Mouse (Mus musculus) embryo, embryonic 10 days (tissue): Measurements from ENCODE around the gene Adcy1.

Experiments
- DNase-seq: peaks from one replicate; pipeline ENCODE4 v3.0.0-alpha.2; 2015; ENCODE audit warnings: low spot score

Gene Adcy1

DNA sequence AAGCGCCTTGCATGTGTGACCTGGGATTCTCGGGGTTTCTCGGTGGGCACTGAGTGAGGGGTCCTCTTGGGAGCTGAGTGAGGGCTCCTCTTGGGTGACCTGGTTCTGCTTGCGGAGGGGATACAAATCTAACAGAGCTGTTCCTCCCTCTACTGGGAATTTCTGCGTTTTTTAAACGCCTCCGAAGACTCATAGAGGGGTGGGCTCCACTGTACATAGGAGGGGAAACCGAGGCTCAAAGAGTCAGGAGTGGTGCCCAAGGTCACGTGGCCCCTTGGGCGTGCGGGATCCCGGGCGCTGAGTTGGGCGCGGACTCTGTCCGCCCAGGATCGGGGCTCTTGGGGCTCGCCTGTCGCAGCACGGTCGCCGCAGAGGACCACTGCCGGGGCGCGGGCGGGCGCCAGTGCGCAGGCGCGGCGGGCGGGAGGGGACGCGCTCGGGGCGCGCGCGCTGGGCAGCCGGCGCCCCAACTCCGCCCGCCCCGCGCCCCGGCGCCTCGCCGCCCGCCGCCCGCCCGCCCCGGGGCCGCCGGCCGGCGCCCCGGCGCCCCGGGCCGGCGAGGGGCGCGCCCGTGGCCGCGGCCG is at the start of gene Adcy1:
Adcy1 (plus strand) TSS at position 489 of the 584 bp plus-strand sequence.
- DNase-seq, result peak; percentile 57

DNA sequence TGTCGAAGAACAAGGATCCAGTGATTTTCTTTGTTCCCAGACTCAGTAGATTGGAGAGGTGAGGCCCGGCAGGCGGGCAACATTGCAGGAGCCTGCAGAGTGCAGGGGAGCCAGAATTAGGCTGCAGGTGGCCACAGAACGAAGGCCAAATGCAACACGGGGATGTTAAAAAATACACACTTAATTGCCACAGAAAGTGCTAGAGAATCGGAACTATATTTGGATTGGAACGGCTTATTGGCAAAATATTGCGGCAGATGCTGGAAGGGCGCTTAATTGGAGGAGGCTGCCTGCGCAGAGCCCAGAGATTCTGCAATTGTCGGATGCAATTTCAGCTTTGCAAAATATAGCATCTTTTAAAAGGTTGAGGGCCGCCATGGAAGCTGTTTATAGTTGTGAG is 46.4 kb upstream of the Adcy1 start:
- DNase-seq, result no peak

DNA sequence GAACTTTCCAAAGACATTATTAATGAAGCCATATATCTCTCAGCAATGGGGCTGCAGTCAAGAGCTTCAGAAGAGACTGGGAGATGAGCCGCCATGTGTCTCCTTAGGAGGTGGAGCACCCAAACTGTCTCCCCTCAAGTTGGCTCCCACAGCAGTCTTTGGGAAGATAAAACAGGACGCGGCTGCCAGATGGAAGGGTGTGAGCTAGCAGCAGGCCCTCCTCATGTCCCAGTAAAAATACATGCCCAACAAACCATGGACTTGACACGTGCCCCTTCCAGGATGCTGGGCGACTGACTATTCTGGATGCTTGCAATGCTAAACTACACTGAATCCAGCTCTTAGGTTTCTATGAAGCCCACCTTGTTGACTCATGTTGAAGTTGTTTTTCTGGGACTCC is 45.2 kb upstream of the Adcy1 start:
- DNase-seq, result no peak

DNA sequence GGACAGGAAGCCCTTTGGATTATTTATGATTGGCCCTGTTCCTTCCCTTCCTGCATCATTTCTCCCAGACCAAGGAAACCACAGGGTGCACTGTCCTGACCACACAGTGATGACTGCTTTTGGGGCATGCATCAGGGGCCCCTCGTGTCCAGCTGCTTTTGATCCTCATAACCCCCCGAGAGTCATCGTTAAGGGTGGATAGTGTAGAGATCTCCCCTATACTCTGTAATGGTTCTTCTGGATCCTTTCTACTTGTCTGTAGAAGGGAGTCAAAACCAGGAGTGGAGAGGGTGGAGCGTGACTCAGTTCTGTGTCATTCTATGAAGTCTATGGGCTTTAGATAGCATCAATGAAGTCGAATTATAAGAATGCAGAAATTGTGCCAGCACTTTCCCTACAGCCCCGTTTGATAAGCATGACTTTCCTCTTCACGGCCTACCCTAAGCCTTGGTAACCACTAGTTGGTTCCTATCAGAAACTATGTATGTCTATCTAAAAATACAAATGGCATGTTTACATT is 44.2 kb upstream of the Adcy1 start:
- DNase-seq, result no peak

DNA sequence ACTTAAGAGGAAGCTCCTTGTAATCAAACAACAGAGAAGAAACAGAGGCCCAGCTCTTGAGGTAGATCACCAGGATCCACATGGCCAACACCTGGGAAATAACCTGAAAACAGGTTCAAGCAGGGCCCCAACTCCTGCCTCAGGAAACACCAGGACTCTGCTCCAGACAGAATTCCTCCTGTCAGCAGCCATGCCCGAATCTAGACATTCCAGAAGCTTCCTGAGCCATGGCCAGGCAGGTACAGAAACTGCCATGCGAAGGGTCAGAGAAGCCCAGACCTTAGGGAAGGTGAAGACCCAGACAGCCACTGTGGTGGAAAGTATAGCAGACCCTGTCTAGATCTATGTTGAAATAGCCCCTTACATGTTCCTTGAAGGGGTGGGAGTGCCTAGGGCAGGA is 30.2 kb upstream of the Adcy1 start:
- no peak for DNase-seq

DNA sequence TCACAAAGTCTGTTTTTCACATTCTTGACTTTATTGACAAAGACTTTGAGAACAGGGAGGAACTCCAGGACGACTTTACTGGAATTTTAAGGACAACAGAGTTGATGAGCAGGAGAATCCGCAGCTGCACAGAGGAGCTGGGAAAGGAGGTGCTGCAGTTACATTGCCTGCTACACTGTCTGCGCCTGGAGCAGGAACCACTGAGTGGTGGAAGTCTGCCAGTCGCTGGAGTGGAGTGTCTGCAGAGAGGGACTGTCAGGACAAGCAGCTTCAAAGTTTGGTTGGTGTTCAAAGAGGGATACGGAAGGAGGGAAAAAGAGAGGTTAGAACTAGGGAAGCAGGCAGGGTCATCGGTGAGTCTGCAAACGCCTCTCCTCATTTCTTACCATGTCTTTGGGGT is 23.6 kb upstream of the Adcy1 start:
- no peak for DNase-seq

DNA sequence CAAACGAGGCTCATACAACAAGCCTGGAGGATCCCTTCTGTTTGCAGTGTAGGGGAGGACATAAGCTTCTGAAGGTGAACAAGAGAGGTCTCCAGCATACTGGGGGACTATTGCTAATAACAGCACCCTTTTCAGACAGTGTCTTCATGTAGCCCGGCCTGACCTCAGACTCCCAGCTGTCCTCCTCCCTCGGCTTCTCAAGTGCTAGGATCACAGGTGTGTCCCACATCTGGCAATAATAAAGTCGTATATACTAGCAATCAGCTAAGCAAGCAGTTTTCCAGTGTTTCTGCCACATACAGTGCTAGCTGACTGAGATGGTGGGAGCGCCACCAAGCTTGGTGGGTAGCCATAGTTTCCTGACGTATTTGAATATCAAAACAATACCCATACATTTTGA is 22.5 kb upstream of the Adcy1 start:
- no peak for DNase-seq

DNA sequence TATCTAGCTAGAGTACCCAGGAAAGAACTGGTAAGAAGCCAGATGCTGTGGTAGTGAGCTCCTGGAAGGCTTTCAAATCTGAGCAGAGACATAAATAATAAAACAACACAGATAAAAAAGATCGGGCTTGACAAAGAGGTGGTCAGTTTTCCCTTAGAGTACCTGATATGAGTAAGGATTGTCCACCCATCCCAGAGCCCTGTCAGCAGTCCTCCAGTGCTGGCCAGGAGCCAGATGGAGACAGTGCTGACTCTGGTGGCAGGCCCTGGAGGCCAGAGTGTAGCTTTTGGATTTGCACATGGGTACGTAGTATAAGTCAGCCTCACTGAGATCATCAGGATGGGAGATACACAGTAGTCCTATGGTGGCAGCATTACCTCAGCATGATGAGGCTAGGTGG is 16.1 kb upstream of the Adcy1 start:
- DNase-seq, result no peak

DNA sequence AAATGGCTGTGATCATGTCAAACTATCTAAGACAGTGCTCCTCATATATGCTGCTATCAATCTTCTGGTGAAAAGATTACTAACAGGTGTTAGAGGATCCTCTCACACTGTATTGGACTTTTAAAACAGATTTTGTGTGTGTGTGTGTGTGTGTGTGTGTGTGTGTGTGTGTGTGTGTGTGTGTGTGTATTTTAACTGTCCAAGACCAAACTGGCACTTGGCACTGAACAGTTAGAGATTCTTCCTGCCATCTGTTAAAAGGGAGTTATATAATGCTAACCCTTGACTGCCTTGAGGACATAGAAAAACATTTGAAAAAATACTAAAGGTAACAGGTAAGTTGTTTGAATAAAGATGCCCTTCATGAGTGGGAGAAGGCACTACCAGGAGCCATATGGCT is 15.7 kb upstream of the Adcy1 start:
- DNase-seq, result no peak

DNA sequence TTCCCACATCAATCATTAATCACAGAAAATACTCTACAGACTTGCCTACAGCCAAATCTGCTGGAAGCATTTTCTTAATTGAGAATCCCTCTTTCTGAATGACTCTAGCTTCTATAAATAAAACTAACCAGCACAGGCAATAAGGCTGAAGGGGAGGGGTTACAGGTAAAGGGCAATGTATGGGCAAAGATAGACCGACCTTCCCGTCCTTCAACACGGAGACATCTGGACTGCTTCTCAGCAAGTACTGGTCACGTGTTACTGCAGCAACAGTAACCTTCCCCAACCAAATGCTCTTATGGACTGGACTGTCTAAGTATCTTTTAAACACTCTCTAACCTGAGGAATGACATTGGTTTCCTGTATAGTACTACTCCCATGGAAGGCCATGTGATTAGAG is 9.6 kb upstream of the Adcy1 start:
- DNase-seq, result no peak

DNA sequence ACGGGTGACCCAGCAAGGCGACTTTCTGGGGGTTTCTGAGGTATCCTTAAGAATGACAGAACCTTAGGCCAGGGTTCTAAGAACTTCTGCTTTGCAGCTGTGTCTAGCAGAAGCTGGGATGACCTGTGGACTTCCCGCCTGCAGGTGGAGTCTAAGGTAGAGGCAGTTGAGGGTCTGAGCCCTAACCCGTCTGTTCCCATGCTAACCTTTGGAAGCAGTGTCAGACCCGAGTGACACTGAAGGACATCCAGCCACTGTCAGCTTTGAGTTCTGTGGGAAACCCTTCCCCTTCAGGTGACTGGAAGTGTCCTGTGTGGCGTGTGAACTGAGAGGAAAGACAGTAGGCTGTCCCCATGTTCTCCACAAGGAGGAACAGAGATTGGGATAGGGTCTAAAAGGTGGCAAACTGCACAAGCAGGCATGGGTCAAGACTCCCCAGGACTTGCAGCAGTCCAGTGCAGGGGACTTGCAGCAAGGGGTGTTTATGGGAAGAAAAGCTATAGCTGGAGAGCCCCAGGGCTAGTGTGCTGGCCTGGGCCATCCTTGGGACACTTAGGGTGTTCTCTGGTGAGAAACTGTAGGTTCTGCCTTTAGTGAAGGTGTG is 8.5 kb upstream of the Adcy1 start:
- DNase-seq, result no peak

DNA sequence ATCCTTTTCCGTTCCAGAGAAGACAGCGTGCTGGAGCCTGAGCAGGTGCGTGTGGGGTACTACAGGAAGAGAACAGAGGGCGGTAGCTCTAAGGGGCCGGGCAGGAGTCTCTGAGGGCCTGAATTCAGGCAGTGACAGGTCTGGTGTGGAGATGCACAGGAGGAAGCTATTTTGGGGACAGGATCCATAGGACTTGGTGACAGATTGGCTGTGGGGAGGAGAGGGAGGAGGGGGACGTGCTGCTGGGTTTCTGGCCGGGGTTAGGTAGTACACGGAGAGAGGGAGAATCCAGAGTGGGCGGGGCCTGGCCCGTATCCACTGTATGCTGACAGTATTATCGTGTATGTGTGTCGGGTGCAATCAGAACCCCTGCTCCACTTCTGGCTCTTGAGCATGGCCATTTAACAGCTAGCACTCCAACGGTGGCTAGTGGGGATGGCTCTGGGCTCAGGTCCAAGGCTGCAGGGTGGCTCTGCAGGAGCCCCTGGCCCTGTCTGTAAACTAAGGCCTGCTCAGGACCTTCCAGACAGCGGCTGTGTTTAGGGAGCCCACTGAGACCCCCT is 7.8 kb upstream of the Adcy1 start:
- no peak for DNase-seq

DNA sequence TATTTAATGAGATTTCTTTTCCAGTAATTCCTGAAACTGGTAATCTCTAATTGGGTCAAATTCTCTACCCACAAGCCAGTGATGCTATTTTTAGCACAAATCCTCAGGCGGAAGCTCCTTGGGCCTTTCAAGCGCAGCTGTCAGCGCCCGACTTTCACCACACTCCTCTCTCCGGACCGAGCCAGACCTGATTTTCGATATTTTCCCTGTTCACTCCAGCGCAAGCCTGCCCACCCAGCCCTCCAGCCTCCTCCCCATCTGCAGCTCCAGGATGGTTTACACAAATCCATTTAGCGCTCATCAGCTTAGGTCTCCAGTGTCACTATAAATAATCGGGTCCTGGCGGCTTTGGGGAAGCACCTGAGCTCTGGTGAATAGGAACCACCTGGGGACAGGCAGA is 7.2 kb upstream of the Adcy1 start:
- peak; percentile 41 for DNase-seq

DNA sequence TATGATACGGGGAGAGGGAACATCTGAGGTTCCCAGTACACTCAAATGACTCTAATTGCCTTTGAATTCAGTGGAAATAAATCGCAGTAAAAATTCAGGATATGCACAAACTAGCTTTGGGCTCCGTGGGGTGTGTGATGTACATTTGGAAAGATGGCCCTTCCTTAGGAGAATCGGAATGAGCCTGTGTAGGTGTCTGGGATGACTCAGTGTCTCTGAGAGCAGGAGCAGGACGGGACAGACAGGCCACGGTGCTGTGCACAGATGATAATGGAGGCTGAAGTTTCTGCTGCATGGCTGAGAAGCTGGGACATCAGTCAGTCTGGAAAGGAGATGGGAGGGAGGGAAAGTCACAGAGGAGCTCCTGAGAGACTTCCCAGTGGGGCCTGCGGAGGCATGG is 5.5 kb upstream of the Adcy1 start:
- DNase-seq, result no peak

DNA sequence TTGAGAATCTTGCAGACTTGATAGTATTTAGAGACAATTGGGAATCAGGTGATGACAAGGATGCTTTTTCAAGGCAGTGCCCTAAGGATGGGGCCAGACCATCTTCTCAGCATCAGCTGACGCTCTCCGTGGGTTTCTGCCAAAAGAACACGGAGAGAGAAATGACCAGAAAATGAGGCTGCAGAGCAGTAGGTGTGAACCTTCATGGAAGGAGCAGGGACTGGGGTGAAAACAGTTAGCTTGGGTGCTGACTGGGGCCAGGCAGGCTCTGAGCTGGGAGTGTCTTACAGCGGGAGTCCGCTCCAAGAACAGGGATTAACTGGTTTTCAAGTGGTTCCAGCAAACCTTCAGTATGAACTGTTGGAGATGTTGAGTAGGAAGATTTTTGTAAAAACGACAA is 1.3 kb upstream of the Adcy1 start:
- no peak for DNase-seq

DNA sequence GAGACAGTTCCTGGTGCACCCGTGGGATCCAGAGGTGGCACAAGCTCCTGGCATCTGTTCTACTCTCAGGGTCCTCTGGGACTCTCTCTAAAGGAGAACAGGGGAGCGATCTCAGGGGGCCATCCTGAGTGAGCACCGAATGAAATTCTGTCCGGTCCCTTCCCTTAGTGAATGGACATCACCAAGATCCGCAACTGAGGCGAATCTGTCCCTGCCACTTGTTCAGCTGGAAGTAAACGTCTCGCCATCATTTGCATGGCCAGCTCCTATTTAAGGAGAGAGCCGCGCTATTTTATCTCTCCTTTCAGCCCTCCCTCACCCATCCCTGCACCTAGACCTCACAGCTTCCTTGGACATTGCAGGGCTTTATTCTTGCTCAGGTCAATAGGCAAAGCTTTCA is 723 bp upstream of the Adcy1 start:
- peak; percentile 34 for DNase-seq

DNA sequence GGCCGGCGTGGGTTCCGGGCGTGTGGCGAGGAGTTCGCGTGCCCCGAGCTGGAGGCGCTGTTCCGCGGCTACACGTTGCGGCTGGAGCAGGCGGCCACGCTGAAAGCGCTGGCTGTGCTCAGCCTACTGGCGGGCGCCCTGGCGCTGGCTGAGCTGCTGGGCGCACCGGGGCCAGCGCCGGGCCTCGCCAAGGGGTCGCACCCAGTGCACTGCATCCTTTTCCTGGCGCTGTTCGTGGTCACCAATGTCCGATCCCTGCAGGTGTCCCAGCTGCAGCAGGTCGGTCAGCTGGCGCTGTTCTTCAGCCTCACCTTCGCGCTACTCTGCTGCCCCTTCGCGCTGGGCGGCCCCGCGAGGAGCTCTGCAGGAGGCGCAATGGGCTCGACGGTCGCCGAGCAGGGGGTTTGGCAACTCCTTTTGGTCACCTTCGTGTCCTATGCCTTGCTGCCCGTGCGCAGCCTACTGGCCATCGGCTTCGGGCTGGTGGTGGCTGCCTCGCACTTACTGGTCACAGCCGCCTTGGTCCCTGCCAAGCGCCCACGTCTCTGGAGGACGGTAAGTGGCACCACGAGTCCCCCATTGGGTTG is 485 bp downstream of the Adcy1 start:
- DNase-seq, result peak; percentile 40

DNA sequence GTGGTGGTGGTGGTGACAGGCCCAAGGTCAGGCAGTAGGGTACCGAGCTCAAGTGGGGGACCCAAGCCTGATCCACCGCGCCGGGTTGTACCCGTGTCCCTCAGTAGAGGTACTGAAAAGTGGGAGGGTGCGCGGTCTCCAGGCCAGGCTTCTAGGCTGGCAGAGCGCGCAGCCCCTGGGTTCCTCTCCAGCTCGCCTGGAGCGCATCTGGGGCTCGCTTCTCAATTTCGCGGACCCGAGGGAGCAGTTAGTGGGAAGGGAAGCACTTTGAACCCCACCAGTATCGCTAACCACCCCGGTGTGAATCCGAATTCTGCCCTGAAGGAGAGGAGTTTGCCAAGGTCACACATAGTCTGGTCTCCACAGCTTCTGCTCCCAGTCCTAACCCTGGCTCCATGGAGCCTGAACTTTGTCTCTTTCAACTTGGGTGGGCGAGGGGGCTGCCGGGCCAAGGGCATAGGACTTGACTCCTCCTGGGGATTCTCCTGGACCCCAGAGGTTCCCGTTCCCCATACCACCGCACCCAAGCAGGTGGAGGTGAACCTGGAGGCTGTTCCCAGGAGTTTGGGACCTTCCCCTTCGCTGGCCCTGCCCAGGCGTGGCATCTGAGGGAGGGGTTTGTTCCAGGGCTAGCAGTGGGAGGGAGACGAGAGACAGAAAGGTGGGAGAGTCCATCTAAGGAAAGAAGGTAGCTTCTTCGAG is 1.3 kb downstream of the Adcy1 start:
- DNase-seq, result peak; percentile 30

DNA sequence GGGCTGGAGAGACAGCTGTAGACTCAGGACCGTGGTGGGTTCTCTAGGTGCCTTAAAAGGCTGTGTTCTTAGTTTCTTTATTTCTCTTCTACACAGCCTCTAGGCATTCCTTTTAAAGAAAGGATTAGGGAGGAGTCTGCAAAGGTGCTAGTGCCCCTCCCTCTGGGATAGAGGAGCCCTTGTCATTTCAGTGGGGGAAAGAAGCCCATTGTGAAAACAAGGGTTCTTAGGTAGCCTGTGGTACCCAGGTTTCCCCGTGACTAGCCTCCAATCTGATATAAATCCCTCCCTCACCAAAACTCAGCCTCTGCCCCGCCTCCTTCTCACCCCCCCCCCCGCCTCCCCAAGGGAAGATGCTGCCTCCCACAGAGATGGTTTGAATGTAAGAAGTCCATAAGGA is 2.1 kb downstream of the Adcy1 start:
- DNase-seq, result no peak

DNA sequence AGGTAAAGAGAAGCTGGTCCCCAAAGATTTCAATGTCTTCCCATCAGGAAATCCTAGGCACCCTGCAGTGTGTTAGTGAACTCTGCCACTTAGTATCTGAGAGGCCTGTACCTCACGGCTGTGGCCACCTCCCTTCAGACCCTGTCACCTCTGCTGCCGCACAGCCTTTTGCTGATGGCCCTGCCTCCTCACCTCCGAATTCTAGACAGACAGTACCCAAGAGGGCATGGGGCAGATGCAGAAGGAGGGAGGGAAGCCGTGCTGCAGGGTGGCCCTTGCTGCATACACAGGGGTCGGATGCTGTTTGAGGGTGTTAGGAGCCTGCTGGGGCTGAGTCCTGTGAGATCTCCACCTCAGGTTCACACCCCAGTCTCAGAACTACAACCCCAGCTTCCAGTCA is 2.6 kb downstream of the Adcy1 start:
- DNase-seq, result no peak

DNA sequence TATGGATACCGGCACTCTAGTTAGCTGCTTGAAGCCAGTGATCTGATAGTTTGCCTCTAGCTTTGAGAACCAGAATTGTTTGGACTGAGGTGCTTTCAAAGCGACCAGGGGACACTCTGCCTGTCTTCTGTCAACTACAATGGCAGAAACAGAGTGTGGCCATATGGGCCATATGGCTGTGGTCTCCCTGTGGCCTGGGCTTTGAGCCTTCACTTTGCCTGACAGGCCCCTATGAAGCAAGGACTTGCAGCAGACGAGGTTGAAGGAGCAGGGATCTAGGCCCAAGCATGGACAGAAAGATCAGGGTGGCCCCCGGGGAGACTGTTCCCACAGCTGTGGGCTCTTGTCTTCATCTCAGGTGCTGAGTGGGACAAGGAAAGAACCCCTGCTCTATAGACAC is 4.0 kb downstream of the Adcy1 start:
- DNase-seq, result no peak

DNA sequence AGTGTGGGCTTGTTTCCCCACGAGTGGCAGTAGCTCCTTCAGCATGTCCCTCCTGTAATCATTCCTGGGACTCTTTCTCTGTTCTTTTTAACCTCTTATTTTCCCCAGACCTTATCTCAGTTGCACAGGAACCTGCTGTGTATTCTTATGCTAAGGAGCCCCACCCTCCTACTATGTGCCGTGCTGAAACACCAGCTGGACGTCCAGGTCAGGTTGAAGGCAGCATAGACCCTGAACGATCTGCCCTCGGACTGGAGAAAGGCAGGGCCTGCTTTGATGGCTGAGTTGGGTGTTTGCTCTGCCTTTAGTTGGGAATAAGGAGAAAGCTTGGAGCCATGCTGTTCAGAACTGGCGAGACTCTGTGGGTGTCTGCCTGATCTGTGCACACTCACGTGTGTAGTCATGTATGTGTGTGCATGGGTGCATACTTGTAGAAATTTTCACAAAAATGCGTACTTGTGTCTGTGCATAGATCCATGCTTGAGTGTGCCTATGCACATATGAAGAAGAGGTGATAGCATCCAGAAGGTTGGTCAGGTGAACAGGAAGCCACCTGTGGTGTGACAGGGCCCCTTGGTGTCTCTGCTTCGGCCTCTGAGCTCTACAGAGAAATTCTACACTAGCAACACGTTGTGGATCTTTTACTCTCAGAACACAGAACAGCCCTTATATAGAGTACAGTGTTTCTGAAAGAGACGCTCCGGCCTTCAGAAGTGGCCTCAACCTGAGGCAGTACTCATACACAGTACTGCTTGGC is 5.4 kb downstream of the Adcy1 start:
- DNase-seq, result no peak
